Comparison of ENCODE assay signal across 8 mouse cellular contexts in the genomic region with DNA sequence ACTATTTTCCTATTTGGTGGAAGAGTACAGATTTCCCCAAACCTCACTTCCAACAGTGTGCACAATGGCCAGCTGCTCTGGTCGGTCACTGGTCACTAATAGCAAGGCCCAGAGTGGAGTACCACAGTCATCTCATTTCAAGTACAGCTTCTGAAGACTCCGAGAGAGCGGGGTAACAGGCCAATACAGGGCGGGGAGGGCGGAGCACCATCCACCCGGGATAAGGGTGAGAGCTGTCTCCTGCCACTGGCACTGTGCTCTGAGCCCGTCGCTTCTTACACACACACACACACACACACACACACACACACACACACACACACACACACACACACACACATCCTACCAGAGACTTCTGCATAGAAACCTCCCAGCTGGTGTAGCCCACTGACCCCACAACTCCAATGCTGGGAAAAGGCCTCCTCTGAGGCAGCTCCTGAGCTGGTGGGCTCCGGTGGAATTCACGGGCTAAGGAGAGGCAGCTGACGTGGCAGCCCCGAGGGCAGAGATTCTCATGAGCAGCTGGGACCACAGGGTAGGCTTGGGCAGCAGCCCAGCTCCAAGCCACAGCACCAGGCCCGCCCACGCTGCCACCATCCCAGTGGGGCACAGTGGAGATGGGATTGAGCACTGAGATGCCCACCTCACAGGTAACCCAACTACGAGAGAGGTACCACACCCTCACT. TPM values are rescaled to one million over a fixed set of nuclear protein-coding genes. Genes with fewer than 3 reads are reported as not detected.
DNase-seq lines count a peak whose midpoint lies in the region; ATAC-seq and TF ChIP-seq lines count a peak whose summit lies in the region.

No protein-coding gene starts in this region.

- H3K27me3 ChIP-seq in kidney, embryonic 14.5 days (ENCODE audit: control insufficient read depth, insufficient read depth, low read length), result no peaks in the 10 kb centered on the region
- no peaks in the 10 kb centered on the region for H3K27me3 ChIP-seq in hindbrain, embryonic 10.5 days (ENCODE audit: insufficient read depth, poor library complexity, severe bottlenecking)

- peak overlapping the region; percentile 81 for H3K27ac ChIP-seq in kidney, embryonic 14.5 days (ENCODE audit: low read depth, low read length)
- peak overlapping the region; percentile 43 for H3K27ac ChIP-seq in bone marrow, adult 2 months (ENCODE audit: control insufficient read depth, insufficient read depth, low read depth, low read length, poor library complexity)
- H3K27ac ChIP-seq in hindbrain, embryonic 10.5 days, result peak overlapping the region; percentile 99

- peak overlapping the region; percentile 31 for H3K4me2 ChIP-seq in kidney, embryonic 14.5 days (replicated peaks; ENCODE audit: low read depth, low read length)

- no peak overlapping the region for H3K4me3 ChIP-seq in kidney, embryonic 14.5 days (ENCODE audit: low read length)
- peak overlapping the region; percentile 4 for H3K4me3 ChIP-seq in bone marrow, adult 2 months (replicated peaks; ENCODE audit: control insufficient read depth, low read depth, low read length)
- H3K4me3 ChIP-seq in hindbrain, embryonic 10.5 days, result peak overlapping the region; percentile 87

- peak overlapping the region; percentile 45; the same call in 1 of the 2 replicates for H3K9ac ChIP-seq in kidney, embryonic 14.5 days (ENCODE audit: low read depth, low read length)

- ATAC-seq in kidney, embryonic 14.5 days (ENCODE audit: low FRiP score, low TSS enrichment), result no peak; the same call in 1 of the 2 replicates
- ATAC-seq in megakaryocyte-erythroid progenitor cell, adult 5-6 weeks (replicated peaks; ENCODE audit: low FRiP score, low TSS enrichment, poor library complexity, severe bottlenecking), result peak; percentile 38

- no peak for TF ChIP-seq CTCF in bone marrow, adult 2 months (IDR thresholded peaks at IDR 0.05; ENCODE audit: control insufficient read depth, insufficient read depth, low read length)

- DNase-seq in kidney, postnatal 4 days, result no peak
- no peak for DNase-seq in hindbrain, embryonic 10.5 days (ENCODE audit: low spot score)
- DNase-seq in T-cell, adult 2 months (ENCODE audit: low spot score), result no peak
- no peak for DNase-seq in spleen, postnatal 14 days (ENCODE audit: low spot score in 2 of 2)
- no peak for DNase-seq in urinary bladder, postnatal 25 days (ENCODE audit: low spot score)

- peaks cover 50% of the 10 kb centered on the region for H3K4me1 ChIP-seq in kidney, embryonic 14.5 days (ENCODE audit: control insufficient read depth, insufficient read depth, low read length)
- H3K4me1 ChIP-seq in bone marrow, adult 2 months (ENCODE audit: control insufficient read depth, insufficient read depth, low read length), result peaks cover 14% of the 10 kb centered on the region
- H3K4me1 ChIP-seq in hindbrain, embryonic 10.5 days (replicated peaks), result peaks cover 78% of the 10 kb centered on the region

- TF ChIP-seq POLR2A in bone marrow, adult 2 months (IDR thresholded peaks at IDR 0.05; ENCODE audit: borderline replicate concordance, control insufficient read depth, low read depth, low read length), result no peak

- H3K36me3 ChIP-seq in kidney, embryonic 14.5 days (ENCODE audit: control insufficient read depth, insufficient read depth, low read length), result peaks cover 37% of the 10 kb centered on the region
- H3K36me3 ChIP-seq in hindbrain, embryonic 10.5 days, result peaks cover 66% of the 10 kb centered on the region

- 35% methylated on average over 15 of the region's 15 CpGs for WGBS in kidney, embryonic 14.5 days
- 46% methylated on average over 15 of the region's 15 CpGs for WGBS in bone marrow, adult 2 months
- 35% methylated on average over 15 of the region's 15 CpGs for whole genome bisulfite sequencing in hindbrain, embryonic 10.5 days

- no peaks in the 10 kb centered on the region for H3K9me3 ChIP-seq in kidney, embryonic 14.5 days (ENCODE audit: control insufficient read depth, low read length)
- H3K9me3 ChIP-seq in hindbrain, embryonic 10.5 days, result no peaks in the 10 kb centered on the region

RNA-seq across cellular contexts. Expression of a gene that starts 8.9 kb away (rescaled TPM):
- polyA plus RNA-seq in kidney, embryonic 14.5 days (2014; fragmentation: Nextera tagmentation; extraction: Ambion mirVana), result 386 and 445 TPM in 2 replicates
- 198 and 273 TPM in 2 replicates for polyA plus RNA-seq in bone marrow, adult 2 months (2011; ENCODE audit: insufficient read depth, insufficient read length, low replicate concordance, missing spikeins)
- 554 and 640 TPM in 2 replicates for polyA plus RNA-seq in hindbrain, embryonic 10.5 days (2016; fragmentation: Nextera tagmentation; extraction: Ambion mirVana)
- 204 and 225 TPM in 2 replicates for total RNA-seq in megakaryocyte-erythroid progenitor cell, adult 5-6 weeks (2014; fragmentation: Nextera tagmentation)
- 215 and 228 TPM in 2 replicates for total RNA-seq in megakaryocyte-erythroid progenitor cell, adult 5-6 weeks (2017)

RNA-seq across cellular contexts. Expression of a gene that starts 17.3 kb away (rescaled TPM):
- polyA plus RNA-seq in kidney, embryonic 14.5 days (2014; fragmentation: Nextera tagmentation; extraction: Ambion mirVana), result 6.4 and 9.5 TPM in 2 replicates
- polyA plus RNA-seq in bone marrow, adult 2 months (2011; ENCODE audit: insufficient read depth, insufficient read length, low replicate concordance, missing spikeins), result 2.1 TPM in 1 of 2 replicates, not detected in the other
- 3.9 and 5.2 TPM in 2 replicates for polyA plus RNA-seq in hindbrain, embryonic 10.5 days (2016; fragmentation: Nextera tagmentation; extraction: Ambion mirVana)
- 0.50 TPM in 1 of 2 replicates, not detected in the other for total RNA-seq in megakaryocyte-erythroid progenitor cell, adult 5-6 weeks (2014; fragmentation: Nextera tagmentation)
- not detected in 2 replicates for total RNA-seq in megakaryocyte-erythroid progenitor cell, adult 5-6 weeks (2017)

RNA-seq across cellular contexts. Expression of a gene that starts 38.9 kb away (rescaled TPM):
- polyA plus RNA-seq in kidney, embryonic 14.5 days (2014; fragmentation: Nextera tagmentation; extraction: Ambion mirVana), result 59.1 and 61.4 TPM in 2 replicates
- polyA plus RNA-seq in bone marrow, adult 2 months (2011; ENCODE audit: insufficient read depth, insufficient read length, low replicate concordance, missing spikeins), result 172 and 173 TPM in 2 replicates
- 41.1 and 54.1 TPM in 2 replicates for polyA plus RNA-seq in hindbrain, embryonic 10.5 days (2016; fragmentation: Nextera tagmentation; extraction: Ambion mirVana)
- 226 and 251 TPM in 2 replicates for total RNA-seq in megakaryocyte-erythroid progenitor cell, adult 5-6 weeks (2014; fragmentation: Nextera tagmentation)
- 103 and 192 TPM in 2 replicates for total RNA-seq in megakaryocyte-erythroid progenitor cell, adult 5-6 weeks (2017)

RNA-seq across cellular contexts. Expression of a gene that starts 43.0 kb away (rescaled TPM):
- 4.8 and 6.5 TPM in 2 replicates for polyA plus RNA-seq in kidney, embryonic 14.5 days (2014; fragmentation: Nextera tagmentation; extraction: Ambion mirVana)
- polyA plus RNA-seq in bone marrow, adult 2 months (2011; ENCODE audit: insufficient read depth, insufficient read length, low replicate concordance, missing spikeins), result 1.8 and 4.7 TPM in 2 replicates
- polyA plus RNA-seq in hindbrain, embryonic 10.5 days (2016; fragmentation: Nextera tagmentation; extraction: Ambion mirVana), result 6.4 and 7.2 TPM in 2 replicates
- total RNA-seq in megakaryocyte-erythroid progenitor cell, adult 5-6 weeks (2014; fragmentation: Nextera tagmentation), result not detected in 2 replicates
- not detected in 2 replicates for total RNA-seq in megakaryocyte-erythroid progenitor cell, adult 5-6 weeks (2017)

RNA-seq across cellular contexts. Expression of a gene that starts 45.7 kb away (rescaled TPM):
- 0.84 and 1.5 TPM in 2 replicates for polyA plus RNA-seq in kidney, embryonic 14.5 days (2014; fragmentation: Nextera tagmentation; extraction: Ambion mirVana)
- polyA plus RNA-seq in bone marrow, adult 2 months (2011; ENCODE audit: insufficient read depth, insufficient read length, low replicate concordance, missing spikeins), result 2.8 TPM in 1 of 2 replicates, not detected in the other
- 0.41 and 0.77 TPM in 2 replicates for polyA plus RNA-seq in hindbrain, embryonic 10.5 days (2016; fragmentation: Nextera tagmentation; extraction: Ambion mirVana)
- 5.1 and 9.4 TPM in 2 replicates for total RNA-seq in megakaryocyte-erythroid progenitor cell, adult 5-6 weeks (2014; fragmentation: Nextera tagmentation)
- total RNA-seq in megakaryocyte-erythroid progenitor cell, adult 5-6 weeks (2017), result 0.61 and 3.3 TPM in 2 replicates

Comparison
In these comparisons a context has a peak if more than half of its experiments do, and no peak if none do; other contexts are left out.
1. H3K27ac ChIP-seq: peak in every context shown above with its lines; median percentile 99 in hindbrain, embryonic 10.5 days; 81 in kidney, embryonic 14.5 days; 43 in bone marrow, adult 2 months.